Mouse (Mus musculus): ENCODE results near the gene Gm49630.
"Not testable (repeated sequence)": the region's sequence is repeated elsewhere in the genome, so short reads cannot be mapped to it uniquely, and the experiment has no call there.

The Gm49630 gene

GRCm38 (mm10) chr17:7371879-7372278 is at the start of gene Gm49630:
Gene Gm49630 (minus strand): TSS chr17:7371979.
- DNase-seq: not testable (repeated sequence)

- peak in 1 of 2 experiments; percentile 8 for DNase-seq
Observed at GRCm38 (mm10) chr17:7420191-7420973, 48.6 kb upstream of the Gm49630 start.

GRCm38 (mm10) chr17:7414601-7415310 is 43.0 kb upstream of the Gm49630 start:
- DNase-seq: not testable (repeated sequence)

- DNase-seq: not testable (repeated sequence)
Observed at GRCm38 (mm10) chr17:7413336-7413735, 41.6 kb upstream of the Gm49630 start.

GRCm38 (mm10) chr17:7399770-7400169 is 28.0 kb upstream of the Gm49630 start:
- not testable (repeated sequence) for DNase-seq

GRCm38 (mm10) chr17:7398198-7398847 is 26.5 kb upstream of the Gm49630 start:
- DNase-seq: not testable (repeated sequence)

- not testable (repeated sequence) for DNase-seq
Observed at GRCm38 (mm10) chr17:7397079-7397478, 25.3 kb upstream of the Gm49630 start.

GRCm38 (mm10) chr17:7396288-7396687 is 24.5 kb upstream of the Gm49630 start:
- not testable (repeated sequence) for DNase-seq

- not testable (repeated sequence) for DNase-seq
Observed at GRCm38 (mm10) chr17:7395671-7396070, 23.9 kb upstream of the Gm49630 start.

- not testable (repeated sequence) for DNase-seq
Observed at GRCm38 (mm10) chr17:7395116-7395515, 23.3 kb upstream of the Gm49630 start.

GRCm38 (mm10) chr17:7389898-7390297 is 18.1 kb upstream of the Gm49630 start:
- DNase-seq: not testable (repeated sequence)

GRCm38 (mm10) chr17:7388958-7389356 is 17.2 kb upstream of the Gm49630 start:
- DNase-seq: not testable (repeated sequence)

GRCm38 (mm10) chr17:7388341-7388957 is 16.7 kb upstream of the Gm49630 start:
- DNase-seq: not testable (repeated sequence)

- DNase-seq: not testable (repeated sequence)
Observed at GRCm38 (mm10) chr17:7386016-7386415, 14.2 kb upstream of the Gm49630 start.

GRCm38 (mm10) chr17:7385364-7385763 is 13.6 kb upstream of the Gm49630 start, which contains the start of gene Unc93a2:
Gene Unc93a2 (minus strand): TSS chr17:7385464.
- DNase-seq: not testable (repeated sequence)

- DNase-seq: not testable (repeated sequence)
Observed at GRCm38 (mm10) chr17:7383167-7384143, 11.7 kb upstream of the Gm49630 start.

- not testable (repeated sequence) for DNase-seq
Observed at GRCm38 (mm10) chr17:7382711-7383110, 10.9 kb upstream of the Gm49630 start.

- DNase-seq: not testable (repeated sequence)
Observed at GRCm38 (mm10) chr17:7377907-7378306, 6.1 kb upstream of the Gm49630 start.

- not testable (repeated sequence) for DNase-seq
Observed at GRCm38 (mm10) chr17:7376951-7377700, 5.3 kb upstream of the Gm49630 start.

GRCm38 (mm10) chr17:7369401-7369800 is 2.4 kb downstream of the Gm49630 start:
- DNase-seq: not testable (repeated sequence)

Measured in kidney, adult 8-10 months (tissue).